Mouse (Mus musculus) adrenal gland, postnatal 14 days (tissue): ENCODE results near the gene Zswim3. TPM values are rescaled to one million over a fixed set of nuclear protein-coding genes. Genes with fewer than 3 reads are reported as not detected.

Experiments
- DNase-seq: peaks from one replicate; pipeline ENCODE4 v3.0.0; 2021; ENCODE audit warnings: mixed read lengths
- long read RNA-seq, 2 experiments: library from polyadenylated mRNA; stranded (forward); transcript quantifications; one replicate each; pipeline ENCODE4 v2.0.0; 2021
- total RNA-seq: library from RNA; stranded (reverse); gene quantifications from 2 replicates; pipeline ENCODE4 v1.2.3, GENCODE M21; 2021

Zswim3 gene
- total RNA-seq = 4.9 and 5.1 TPM in 2 replicates
- long read RNA-seq, experiment 1, transcript Zswim3-201 (2 exons, 2,708 nt) = major isoform, 6 of 9 reads
- long read RNA-seq, experiment 1, partial matches to known transcripts = 0 of 9 reads
- long read RNA-seq, experiment 1, other reads (novel, unspliced or antisense) = 3 of 9 reads
- long read RNA-seq, experiment 2, transcript Zswim3-201 (2 exons, 2,708 nt) = major isoform, 8 of 8 reads
- long read RNA-seq, experiment 2, partial matches to known transcripts = 0 of 8 reads
- long read RNA-seq, experiment 2, other reads (novel, unspliced or antisense) = 0 of 8 reads

DNA sequence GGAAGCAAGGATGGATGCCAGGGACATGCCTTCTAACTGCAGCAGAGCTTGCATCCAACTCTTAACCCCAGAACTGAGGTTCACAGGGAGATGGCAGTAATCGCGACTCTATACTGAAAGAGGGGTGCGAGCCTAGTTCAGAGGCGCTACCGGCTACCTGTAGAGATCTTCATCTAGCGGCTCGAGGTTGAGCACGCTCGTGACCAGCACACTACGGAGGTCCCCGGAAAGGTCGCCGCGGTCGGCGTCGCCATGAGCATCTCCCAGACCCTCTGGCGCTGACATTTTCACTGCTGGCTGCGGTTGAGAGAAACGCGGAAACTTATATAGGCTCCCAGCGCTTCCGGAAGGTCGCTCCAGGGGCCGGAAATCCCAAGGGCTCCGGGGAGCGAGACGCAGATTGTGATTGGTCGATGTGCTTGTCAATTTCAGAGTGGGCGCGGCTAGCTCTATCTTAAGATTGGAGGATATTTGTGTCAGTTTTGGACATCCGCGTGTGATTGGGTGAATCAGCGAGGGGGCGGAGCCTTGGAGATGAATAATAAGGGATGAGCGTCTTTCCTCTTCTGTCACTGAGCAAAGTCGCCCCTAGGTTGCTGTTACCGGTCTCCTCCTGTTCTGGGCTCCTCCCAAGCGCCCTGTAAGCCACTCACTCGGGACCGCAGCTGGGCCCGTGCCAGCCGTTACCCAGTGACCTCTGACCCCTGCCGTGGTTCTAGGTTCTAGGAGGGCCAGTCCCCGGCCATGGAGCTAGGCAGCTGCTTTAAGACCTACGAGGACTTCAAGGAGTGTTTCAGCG lies at the start of gene Zswim3, which contains the start of gene Acot8:
Gene Zswim3 (plus strand): TSS at position 566 of the 799 bp plus-strand sequence.
Gene Acot8 (minus strand): TSS at position 350 of the 799 bp plus-strand sequence.
- peak; percentile 98 for DNase-seq

DNA sequence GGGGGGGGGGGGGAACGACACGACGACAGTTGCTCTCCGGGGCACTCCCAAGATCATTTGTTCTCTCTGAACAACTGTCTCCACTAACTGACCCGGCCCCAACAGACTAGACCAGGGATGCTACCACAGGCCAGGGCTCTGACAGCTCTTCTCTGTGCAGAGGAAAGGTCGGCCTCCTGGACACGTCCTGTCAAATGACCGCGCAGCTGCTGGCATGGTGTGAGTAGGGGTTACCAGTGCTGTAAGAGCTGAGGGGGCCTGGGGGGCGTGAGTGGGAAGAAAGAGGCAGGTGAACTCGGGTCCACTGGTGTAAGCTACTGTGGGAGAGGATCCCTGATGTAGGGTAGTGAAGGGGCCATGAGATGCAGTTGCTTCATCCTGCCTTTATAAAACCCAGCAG lies 47.1 kb upstream of the Zswim3 start:
- no peak for DNase-seq

GRCm38 (mm10) chr2:164758692-164759091 lies 46.2 kb upstream of the Zswim3 start:
- no peak for DNase-seq

GRCm38 (mm10) chr2:164760059-164760833 lies 44.7 kb upstream of the Zswim3 start:
- DNase-seq = no peak

- no peak for DNase-seq
Observed at GRCm38 (mm10) chr2:164761502-164761901, 43.4 kb upstream of the Zswim3 start.

DNA sequence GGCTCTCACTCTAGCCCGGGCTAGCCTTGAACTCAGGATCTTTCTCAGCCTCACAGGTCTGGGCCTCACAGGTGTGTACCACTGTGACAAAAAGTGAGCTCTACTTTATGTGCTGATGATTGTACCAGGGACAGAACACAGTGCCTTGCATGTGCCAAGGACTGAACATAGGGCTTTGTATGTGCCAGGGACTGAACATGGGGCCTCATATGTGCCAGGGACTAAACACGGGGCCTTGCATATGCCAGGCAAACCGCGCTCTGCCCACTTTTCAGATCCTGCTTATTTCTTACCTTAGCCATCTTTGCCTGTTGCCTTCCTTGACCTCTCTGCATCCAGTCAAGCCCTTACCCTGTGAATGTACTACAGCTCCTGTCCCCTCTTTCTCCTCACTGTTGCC lies 42.9 kb upstream of the Zswim3 start:
- DNase-seq = no peak

GRCm38 (mm10) chr2:164762593-164762992 lies 42.3 kb upstream of the Zswim3 start:
- DNase-seq = no peak

GRCm38 (mm10) chr2:164765841-164766240 lies 39.1 kb upstream of the Zswim3 start:
- DNase-seq = no peak

- peak; percentile 51 for DNase-seq
Observed at GRCm38 (mm10) chr2:164767812-164768540, 36.9 kb upstream of the Zswim3 start.

- peak; percentile 99 for DNase-seq
Observed at GRCm38 (mm10) chr2:164769258-164770037, 35.5 kb upstream of the Zswim3 start, which contains the start of gene Ube2c. Gene Ube2c (plus strand): TSS chr2:164769898.

GRCm38 (mm10) chr2:164770279-164770678 lies 34.6 kb upstream of the Zswim3 start:
- no peak for DNase-seq

GRCm38 (mm10) chr2:164771123-164771522 lies 33.8 kb upstream of the Zswim3 start:
- DNase-seq = no peak

GRCm38 (mm10) chr2:164773229-164773988 lies 31.5 kb upstream of the Zswim3 start:
- no peak for DNase-seq

GRCm38 (mm10) chr2:164773989-164774364 lies 30.9 kb upstream of the Zswim3 start:
- DNase-seq = no peak

GRCm38 (mm10) chr2:164776130-164776529 lies 28.8 kb upstream of the Zswim3 start:
- DNase-seq = no peak

DNA sequence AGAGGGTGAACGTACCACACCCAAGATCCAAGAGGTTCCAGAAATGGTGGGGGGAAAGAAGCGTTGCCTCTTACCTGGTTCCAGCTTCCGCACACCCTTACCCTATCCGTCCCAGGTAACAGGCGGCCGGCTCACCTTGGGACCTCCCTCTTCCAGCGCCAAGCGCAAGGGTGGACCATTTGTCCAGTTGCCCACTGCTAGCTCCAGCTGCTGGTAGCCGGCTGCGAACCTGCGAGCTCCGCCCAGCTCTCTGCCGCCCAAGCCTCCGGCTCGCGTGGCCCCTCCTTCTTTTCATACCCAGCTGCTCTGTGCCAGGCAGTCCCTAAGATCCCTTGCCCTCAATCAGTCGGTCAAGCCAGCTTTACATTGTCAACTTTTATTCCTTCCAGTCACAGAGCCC lies 28.1 kb upstream of the Zswim3 start:
- DNase-seq = no peak

GRCm38 (mm10) chr2:164777246-164778014 lies 27.5 kb upstream of the Zswim3 start:
- DNase-seq = no peak

GRCm38 (mm10) chr2:164778015-164778287 lies 26.9 kb upstream of the Zswim3 start:
- DNase-seq = no peak

- no peak for DNase-seq
Observed at GRCm38 (mm10) chr2:164778809-164779208, 26.1 kb upstream of the Zswim3 start.
